Mouse (Mus musculus) liver, embryonic 15.5 days (tissue): ENCODE data around the gene Erich6. TPM values are rescaled to one million over a fixed set of nuclear protein-coding genes. Genes with fewer than 3 reads are reported as not detected.

ENCODE experiments used
- ATAC-seq: fragments of 200-750 bp; cut with Nextera tagmentation; 2 replicates; pipeline ENCODE4 v1.8.0; 2017; ENCODE audit warnings: moderate number of reproducible peaks, mild to moderate bottlenecking, moderate library complexity; ENCODE audit not compliant: insufficient read depth
- H3K27ac ChIP-seq: fragments of 300-500 bp; sonication (generic); replicated peaks from 2 replicates; pipeline ENCODE4 v1.5.1; 2015; ENCODE audit warnings: mild to moderate bottlenecking, inconsistent platforms
- H3K27me3 ChIP-seq: fragments of 300-500 bp; sonication (generic); 2 replicates; pipeline ENCODE4 v1.6.1; 2015; ENCODE audit warnings: mild to moderate bottlenecking, inconsistent platforms
- H3K36me3 ChIP-seq: fragments of 300-500 bp; sonication (generic); replicated peaks from 2 replicates; pipeline ENCODE4 v1.6.1; 2015; ENCODE audit warnings: moderate library complexity, mild to moderate bottlenecking, inconsistent platforms
- H3K4me1 ChIP-seq: fragments of 300-500 bp; sonication (generic); replicated peaks from 2 replicates; pipeline ENCODE4 v1.6.1; 2015; ENCODE audit warnings: inconsistent platforms
- H3K4me2 ChIP-seq: fragments of 300-500 bp; sonication (generic); 2 replicates; pipeline ENCODE4 v1.6.1; 2015; ENCODE audit warnings: moderate library complexity, mild to moderate bottlenecking, inconsistent platforms
- H3K4me3 ChIP-seq: fragments of 300-500 bp; sonication (generic); replicated peaks from 2 replicates; pipeline ENCODE4 v1.5.1; 2015; ENCODE audit warnings: mild to moderate bottlenecking, inconsistent platforms
- H3K9ac ChIP-seq: fragments of 300-500 bp; sonication (generic); 2 replicates; pipeline ENCODE4 v1.6.1; 2015; ENCODE audit warnings: moderate library complexity, mild to moderate bottlenecking, inconsistent platforms
- H3K9me3 ChIP-seq: fragments of 300-500 bp; sonication (generic); replicated peaks from 2 replicates; pipeline ENCODE4 v1.6.1; 2016; ENCODE audit warnings: inconsistent platforms
- WGBS: fragments of 180-500 bp; shearing (Covaris S2); methylation state at CpG from one replicate; pipeline ENCODE4 v1.1.7; 2015; ENCODE audit warnings: mixed read lengths; ENCODE audit not compliant: insufficient replicate concordance; 5-methylcytosine and 5-hydroxymethylcytosine counted together
- polyA plus RNA-seq: library from polyadenylated mRNA; unstranded; fragments of >200 nt; fragmentation: Nextera tagmentation; extraction: Ambion mirVana; gene quantifications from 2 replicates; pipeline ENCODE4 v1.2.1, GENCODE M21; 2015

Erich6 gene
- polyA plus RNA-seq, 1 experiment from 2014 or later = not detected

GRCm38 (mm10) chr3:58677615-58678014 lies 40.6 kb upstream of the Erich6 start:
- H3K4me3 ChIP-seq = no peak overlapping the region
- H3K4me2 ChIP-seq = no peak overlapping the region
- ATAC-seq = no peak
- H3K27me3 ChIP-seq = no peaks in the 10 kb centered on the region
- no peak overlapping the region for H3K27ac ChIP-seq
- no peaks in the 10 kb centered on the region for H3K9me3 ChIP-seq
- H3K36me3 ChIP-seq = peaks cover 11% of the 10 kb centered on the region; the same call in 1 of the 2 replicates
- H3K4me1 ChIP-seq = peaks cover 16% of the 10 kb centered on the region
- 62% methylated on average over 3 of the region's 3 CpGs for WGBS
- no peak overlapping the region for H3K9ac ChIP-seq

GRCm38 (mm10) chr3:58673295-58673694 lies 36.3 kb upstream of the Erich6 start:
- no peak for ATAC-seq
- Histone ChIP-seq H3K27ac (no peak overlapping the region), H3K36me3 (peaks cover 11% of the 10 kb centered on the region; the same call in 1 of the 2 replicates), H3K9ac (no peak overlapping the region), H3K9me3 (no peaks in the 10 kb centered on the region), H3K4me1 (peaks cover 5% of the 10 kb centered on the region), H3K4me2 (no peak overlapping the region), H3K4me3 (no peak overlapping the region), H3K27me3 (no peaks in the 10 kb centered on the region)
- 77% methylated on average over 5 of the region's 5 CpGs for WGBS

GRCm38 (mm10) chr3:58672481-58673183 lies 35.6 kb upstream of the Erich6 start:
- H3K4me1 ChIP-seq = peaks cover 4% of the 10 kb centered on the region
- no peaks in the 10 kb centered on the region for H3K27me3 ChIP-seq
- H3K9ac ChIP-seq = no peak overlapping the region
- H3K36me3 ChIP-seq = peaks cover 11% of the 10 kb centered on the region; the same call in 1 of the 2 replicates
- 52% methylated on average over 4 of the region's 4 CpGs for WGBS
- ATAC-seq = no peak
- H3K27ac ChIP-seq = no peak overlapping the region
- H3K9me3 ChIP-seq = no peaks in the 10 kb centered on the region
- H3K4me2 ChIP-seq = no peak overlapping the region
- H3K4me3 ChIP-seq = no peak overlapping the region

GRCm38 (mm10) chr3:58671616-58672250 lies 34.7 kb upstream of the Erich6 start:
- 44% methylated on average over 6 of the region's 6 CpGs for WGBS
- peaks cover 11% of the 10 kb centered on the region; the same call in 1 of the 2 replicates for H3K36me3 ChIP-seq
- peaks cover 4% of the 10 kb centered on the region for H3K4me1 ChIP-seq
- ATAC-seq = no peak
- no peak overlapping the region for H3K4me3 ChIP-seq
- no peak overlapping the region for H3K9ac ChIP-seq
- H3K27ac ChIP-seq = no peak overlapping the region
- no peaks in the 10 kb centered on the region for H3K27me3 ChIP-seq
- no peaks in the 10 kb centered on the region for H3K9me3 ChIP-seq
- no peak overlapping the region for H3K4me2 ChIP-seq

- Histone ChIP-seq H3K4me3 (no peak overlapping the region), H3K27me3 (no peaks in the 10 kb centered on the region), H3K4me1 (no peaks in the 10 kb centered on the region), H3K27ac (no peak overlapping the region), H3K9ac (no peak overlapping the region), H3K9me3 (no peaks in the 10 kb centered on the region), H3K4me2 (no peak overlapping the region), H3K36me3 (no peaks in the 10 kb centered on the region)
- ATAC-seq = no peak
- WGBS = 68% methylated on average over 7 of the region's 7 CpGs
These were observed 27.0 kb upstream of the Erich6 start for GRCm38 (mm10) chr3:58663970-58664369.

GRCm38 (mm10) chr3:58660636-58661035 lies 23.6 kb upstream of the Erich6 start:
- H3K27me3 ChIP-seq = no peaks in the 10 kb centered on the region
- H3K4me1 ChIP-seq = no peaks in the 10 kb centered on the region
- no peak overlapping the region for H3K27ac ChIP-seq
- 72% methylated on average over 4 of the region's 4 CpGs for WGBS
- H3K4me3 ChIP-seq = no peak overlapping the region
- H3K4me2 ChIP-seq = no peak overlapping the region
- H3K9me3 ChIP-seq = no peaks in the 10 kb centered on the region
- no peak for ATAC-seq
- no peak overlapping the region for H3K9ac ChIP-seq
- no peaks in the 10 kb centered on the region for H3K36me3 ChIP-seq

GRCm38 (mm10) chr3:58657356-58657755 lies 20.3 kb upstream of the Erich6 start:
- no peak overlapping the region for H3K4me2 ChIP-seq
- H3K9me3 ChIP-seq = no peaks in the 10 kb centered on the region
- no peak overlapping the region for H3K27ac ChIP-seq
- ATAC-seq = no peak
- H3K27me3 ChIP-seq = no peaks in the 10 kb centered on the region
- H3K4me3 ChIP-seq = no peak overlapping the region
- no peaks in the 10 kb centered on the region for H3K36me3 ChIP-seq
- no peak overlapping the region for H3K9ac ChIP-seq
- WGBS = 13% methylated on average over 2 of the region's 2 CpGs
- no peaks in the 10 kb centered on the region for H3K4me1 ChIP-seq

- peak overlapping the region; percentile 23; the same call in 1 of the 2 replicates for H3K4me2 ChIP-seq
- no peaks in the 10 kb centered on the region for H3K36me3 ChIP-seq
- no peaks in the 10 kb centered on the region for H3K27me3 ChIP-seq
- 49% methylated on average over 17 of the region's 17 CpGs for WGBS
- no peak overlapping the region for H3K27ac ChIP-seq
- no peak for ATAC-seq
- no peak overlapping the region for H3K4me3 ChIP-seq
- H3K9ac ChIP-seq = no peak overlapping the region
- H3K9me3 ChIP-seq = no peaks in the 10 kb centered on the region
- no peaks in the 10 kb centered on the region for H3K4me1 ChIP-seq
These were observed 18.5 kb upstream of the Erich6 start for GRCm38 (mm10) chr3:58655362-58656130.

GRCm38 (mm10) chr3:58653907-58654306 lies 16.9 kb upstream of the Erich6 start:
- no peaks in the 10 kb centered on the region for H3K36me3 ChIP-seq

GRCm38 (mm10) chr3:58650328-58650727 lies 13.3 kb upstream of the Erich6 start:
- H3K4me3 ChIP-seq = no peak overlapping the region
- 21% methylated on average over 4 of the region's 4 CpGs for WGBS
- H3K9me3 ChIP-seq = no peaks in the 10 kb centered on the region
- H3K27ac ChIP-seq = no peak overlapping the region
- no peaks in the 10 kb centered on the region for H3K27me3 ChIP-seq
- H3K36me3 ChIP-seq = no peaks in the 10 kb centered on the region
- no peaks in the 10 kb centered on the region for H3K4me1 ChIP-seq
- no peak overlapping the region for H3K9ac ChIP-seq
- H3K4me2 ChIP-seq = no peak overlapping the region
- no peak for ATAC-seq

More at GRCm38 (mm10) chr3:58653907-58654306, 16.9 kb upstream of the Erich6 start:
- H3K27me3 ChIP-seq = no peaks in the 10 kb centered on the region
- H3K27ac ChIP-seq = no peak overlapping the region
- H3K4me1 ChIP-seq = no peaks in the 10 kb centered on the region
- WGBS = 36% methylated on average over 5 of the region's 5 CpGs
- no peak for ATAC-seq
- H3K4me3 ChIP-seq = no peak overlapping the region
- H3K9me3 ChIP-seq = no peaks in the 10 kb centered on the region
- no peak overlapping the region for H3K4me2 ChIP-seq
- no peak overlapping the region for H3K9ac ChIP-seq

- 54% methylated on average over 2 of the region's 2 CpGs for WGBS
- Histone ChIP-seq H3K27me3 (no peaks in the 10 kb centered on the region), H3K4me1 (no peaks in the 10 kb centered on the region)
These were observed 10.2 kb upstream of the Erich6 start for GRCm38 (mm10) chr3:58647179-58647578.

More at GRCm38 (mm10) chr3:58647179-58647578, 10.2 kb upstream of the Erich6 start:
- Histone ChIP-seq H3K4me2 (no peak overlapping the region), H3K9ac (no peak overlapping the region), H3K9me3 (no peaks in the 10 kb centered on the region), H3K4me3 (no peak overlapping the region), H3K36me3 (no peaks in the 10 kb centered on the region), H3K27ac (no peak overlapping the region)
- no peak for ATAC-seq
